Mouse (Mus musculus) cerebellum, adult 2 months (tissue): Measurements from ENCODE around the gene Plekhb1.

Source experiments
- CTCF ChIP-seq: fragments of 200-500 bp; IDR thresholded peaks from 2 replicates; pipeline ENCODE4 v1.5.1; 2011; ENCODE audit warnings: low read depth, mild to moderate bottlenecking, control low read depth, low read length, moderate library complexity, borderline replicate concordance; ENCODE audit not compliant: insufficient read depth
- POLR2A ChIP-seq: fragments of 200-500 bp; IDR thresholded peaks from 2 replicates; pipeline ENCODE4 v1.6.1; 2011; ENCODE audit warnings: low read length, control low read depth, borderline replicate concordance; ENCODE audit not compliant: insufficient read depth

DNA sequence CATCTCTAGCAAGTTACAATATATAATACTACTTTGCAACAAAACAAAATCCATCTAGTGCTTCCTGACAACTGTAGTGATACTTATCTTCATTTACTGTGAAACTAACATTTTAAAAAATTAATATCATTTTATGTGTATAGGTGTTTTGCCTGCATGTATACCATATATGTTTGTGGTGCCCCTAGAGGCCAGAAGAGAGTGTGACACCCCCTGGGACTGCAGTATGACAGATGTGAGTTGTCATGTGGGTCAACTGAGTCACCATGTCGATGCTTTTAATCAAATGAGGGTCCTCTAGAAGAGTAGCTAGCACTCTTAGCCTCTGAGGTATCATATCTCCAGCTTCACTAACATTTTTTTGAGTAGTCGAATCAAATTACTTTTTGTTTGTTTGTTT lies 39.9 kb downstream of the Plekhb1 start:
- TF ChIP-seq CTCF (peak; percentile 32; the same call in 1 of the 2 replicates), POLR2A (no peak)
